Mouse (Mus musculus) embryonic stem cell, embryonic (primary cell): Measurements from ENCODE around the gene Gpr82.

Source experiments
- CTCF ChIA-PET, 4 experiments: fragments of 300-600 bp in 2 of 4; fragments of 350-600 bp in 2 of 4; sonication (Branson Sonifier 250); formaldehyde crosslinking; loops; one replicate each; lab custom pipeline; 2022; ENCODE audit warnings: inconsistent platforms in 2 of 4; lab: Charles Lee
- POLR2A ChIA-PET, 4 experiments: fragments of 300-600 bp in 2 of 4; fragments of 350-600 bp in 2 of 4; sonication (Branson Sonifier 250); formaldehyde crosslinking; loops; one replicate each; lab custom pipeline; 2022; ENCODE audit warnings: antibody characterized with exemption in 4 of 4, inconsistent platforms in 1 of 4; lab: Charles Lee

The Gpr82 gene

DNA sequence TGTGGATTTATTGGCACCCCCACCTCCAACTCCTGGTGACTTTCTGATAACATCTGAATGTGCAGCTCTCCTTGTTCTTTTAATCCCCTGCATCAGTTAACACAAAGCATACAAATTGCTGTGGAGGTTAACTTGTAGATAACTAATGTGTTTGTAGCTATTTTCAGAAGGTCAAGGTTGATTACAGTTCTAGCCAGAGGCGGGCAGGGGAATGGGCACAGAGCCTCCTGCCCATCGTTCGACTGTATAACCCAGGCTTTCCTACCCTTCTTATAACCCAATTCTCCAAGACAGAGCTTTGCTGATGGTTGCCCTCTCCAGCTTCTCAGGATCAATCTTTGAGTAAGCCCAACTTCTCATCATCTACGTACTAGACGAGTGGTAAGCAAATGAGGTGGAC, at the start of gene Gpr82:
Gene Gpr82 (plus strand): TSS at position 301 of the 400 bp plus-strand sequence.
- CTCF ChIA-PET: no interaction called here
- POLR2A ChIA-PET: no interaction called here

DNA sequence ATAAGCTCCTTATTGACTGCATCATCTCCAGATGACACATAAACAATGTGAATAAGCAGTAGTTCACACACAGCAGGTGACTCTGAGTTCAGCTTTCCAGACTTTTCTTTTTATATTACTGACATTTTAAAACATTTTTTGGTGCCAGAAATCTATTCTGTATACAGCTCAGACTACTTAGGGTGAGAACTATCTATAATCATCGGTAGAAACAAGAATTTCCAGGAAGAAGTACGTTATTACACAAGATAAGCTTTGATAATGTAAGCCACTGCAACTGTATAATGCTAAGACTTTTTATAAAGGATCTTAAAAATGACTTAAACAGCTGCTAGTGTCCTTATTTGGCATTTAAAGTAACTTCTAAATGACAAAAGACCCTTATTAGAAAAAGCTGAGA, 49.0 kb upstream of the Gpr82 start:
- CTCF ChIA-PET: no interaction called here
- POLR2A ChIA-PET: interaction anchor here in 1 of 4 experiments (0.5 kb wide), 1 partner anchor 160 kb away, joined by 3 read pairs; no protein-coding TSS in a partner anchor

DNA sequence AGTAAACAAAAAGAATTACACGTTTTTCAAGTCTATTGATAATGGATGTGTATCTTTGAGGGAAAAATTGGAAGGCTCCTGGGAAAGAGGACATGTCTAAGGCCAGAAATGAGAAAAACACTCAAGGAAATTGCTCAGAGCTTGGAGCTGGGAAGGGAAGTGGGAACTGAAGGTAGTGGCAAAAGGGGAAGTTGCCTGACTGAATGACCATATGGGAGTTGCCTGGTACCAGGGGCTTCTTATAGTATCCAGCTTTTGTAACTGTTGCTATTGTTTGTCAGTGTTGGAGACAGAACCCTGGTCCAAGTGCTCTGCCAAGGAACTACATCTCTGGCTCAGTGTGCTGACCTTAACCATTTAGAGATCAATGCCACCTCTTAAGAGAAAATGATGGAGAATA, 44.4 kb upstream of the Gpr82 start:
- ChIA-PET CTCF (no interaction called here), POLR2A (no interaction called here)

DNA sequence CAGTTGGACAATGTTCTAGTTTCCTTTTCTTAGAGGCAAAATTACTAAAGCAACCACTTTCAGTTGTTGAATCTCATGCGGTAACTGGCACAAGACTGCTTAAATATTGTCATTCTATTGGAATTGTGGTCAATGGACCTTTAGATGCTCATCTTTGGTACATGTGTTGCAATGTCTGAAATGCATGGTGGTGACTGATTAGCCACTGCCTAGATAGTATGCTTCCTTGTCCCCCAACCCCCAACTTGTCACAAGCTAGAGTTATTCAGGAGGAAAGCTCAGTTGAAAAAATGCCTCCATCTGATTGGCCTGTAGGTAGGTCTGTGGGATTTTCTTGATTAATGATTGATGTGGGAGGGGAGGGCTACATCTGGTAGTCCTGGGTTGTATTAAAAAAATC, 43.9 kb upstream of the Gpr82 start:
- ChIA-PET POLR2A (no interaction called here), CTCF (no interaction called here)

DNA sequence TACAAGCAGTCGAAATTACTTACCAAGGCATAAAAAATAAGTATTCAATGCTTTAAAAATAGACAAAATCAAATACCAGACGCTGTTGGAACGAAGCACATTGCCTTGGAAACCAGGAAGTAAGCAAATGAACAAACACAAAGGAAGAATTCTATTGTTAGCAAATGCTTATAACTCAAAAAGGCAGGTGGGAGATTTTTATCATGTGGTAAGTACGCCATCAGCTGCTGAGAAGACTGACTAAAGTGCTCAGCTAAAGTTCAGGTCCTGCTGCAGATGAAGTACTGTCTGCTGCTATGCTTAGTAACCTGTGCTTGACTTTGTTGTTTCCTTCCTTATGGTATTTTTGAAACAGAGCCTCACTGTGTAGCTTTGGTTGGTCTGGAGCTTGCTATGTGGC, 42.7 kb upstream of the Gpr82 start:
- ChIA-PET CTCF (no interaction called here), POLR2A (no interaction called here)

DNA sequence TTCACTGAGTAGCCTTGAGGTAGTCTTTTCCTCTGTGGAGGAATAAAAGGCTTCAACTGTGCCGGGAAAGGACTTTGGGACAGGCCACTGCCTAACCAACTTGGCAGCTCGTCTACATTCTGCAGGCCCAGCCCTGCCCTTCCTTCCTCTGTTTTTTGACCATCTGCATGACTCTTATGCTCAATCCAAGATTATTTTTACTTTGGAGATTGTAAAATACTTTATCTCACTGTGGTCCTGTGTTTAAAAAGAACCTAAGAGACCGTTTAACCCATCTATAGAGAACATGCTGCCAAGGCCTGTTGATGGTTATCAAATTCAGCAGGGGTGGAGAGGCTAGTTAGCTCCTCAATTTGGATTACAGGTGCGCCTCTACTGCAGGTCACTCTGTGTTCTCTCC, 39.7 kb upstream of the Gpr82 start:
- ChIA-PET POLR2A (no interaction called here), CTCF (no interaction called here)

DNA sequence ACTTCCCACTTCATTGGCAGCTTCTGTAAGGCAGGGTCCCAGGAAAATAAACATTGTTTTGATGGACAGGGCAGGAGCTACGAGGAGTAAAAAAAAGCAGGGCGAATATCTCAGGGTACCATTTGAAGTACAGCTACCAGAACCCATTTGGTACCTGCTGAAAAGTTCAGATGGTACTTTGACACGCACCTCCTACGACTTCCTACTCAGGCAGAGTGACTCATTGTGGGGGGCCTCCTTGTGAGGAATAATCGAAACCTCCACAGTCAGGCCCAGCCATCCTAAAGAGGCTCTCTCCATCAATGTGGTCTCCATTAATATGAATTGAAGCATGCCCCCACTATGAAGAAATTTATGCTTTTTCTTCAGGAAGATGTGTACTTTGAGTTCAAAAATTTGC, 38.5 kb upstream of the Gpr82 start:
- ChIA-PET CTCF (no interaction called here), POLR2A (no interaction called here)

DNA sequence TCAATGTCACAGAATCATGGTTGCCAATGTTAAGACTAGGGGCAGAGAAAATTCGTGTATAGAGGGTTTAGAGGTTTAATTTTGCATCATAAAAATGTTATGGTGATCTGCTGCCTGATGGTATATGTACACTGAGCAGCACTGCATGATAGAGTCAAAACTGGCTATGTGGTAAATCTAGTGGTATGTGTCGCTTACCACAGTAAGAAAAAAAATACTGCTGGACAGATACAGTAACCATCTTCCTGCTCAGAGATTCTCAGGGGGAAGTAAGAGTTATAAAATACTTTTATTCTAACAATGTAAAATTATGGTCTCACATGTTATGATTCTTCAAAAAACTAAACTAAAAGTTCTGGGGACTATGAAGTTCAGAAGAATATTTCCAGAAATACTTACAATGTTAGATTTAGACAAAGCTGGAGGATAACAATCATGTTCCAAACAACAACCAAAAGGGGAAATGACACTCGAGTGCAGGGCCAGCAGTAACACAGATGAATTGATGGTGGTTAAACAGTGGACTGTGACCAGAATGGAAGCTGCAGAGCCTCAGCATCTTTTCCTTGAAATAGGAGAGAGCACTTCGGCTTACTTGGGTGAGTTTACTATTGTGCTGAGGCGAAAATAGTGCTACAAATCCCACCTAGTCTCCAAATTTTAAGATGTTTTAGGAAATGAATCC, 29.4 kb upstream of the Gpr82 start, which contains the start of gene Gpr34:
Gene Gpr34 (plus strand): TSS at position 491 of the 685 bp plus-strand sequence.
- POLR2A ChIA-PET: no interaction called here
- CTCF ChIA-PET: no interaction called here

DNA sequence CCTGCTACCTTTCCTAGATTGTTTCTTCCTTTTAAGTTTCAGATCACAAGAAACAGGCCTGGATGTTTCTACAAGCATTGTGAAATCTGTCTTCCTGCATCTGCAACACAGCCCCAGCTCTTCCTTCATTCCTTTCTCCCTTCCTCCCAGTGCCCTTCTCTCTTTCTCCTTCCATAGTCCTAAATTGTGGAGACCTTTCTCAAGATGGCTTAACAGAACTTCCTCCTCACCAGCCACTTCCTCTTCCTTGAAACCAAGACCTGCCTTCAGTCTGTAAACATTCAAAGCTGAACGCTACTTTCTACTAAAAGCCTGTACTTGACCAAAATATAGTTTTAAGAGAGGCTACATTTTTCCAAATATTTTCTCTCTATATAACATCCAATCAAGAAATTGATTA, 24.8 kb upstream of the Gpr82 start:
- CTCF ChIA-PET: no interaction called here
- POLR2A ChIA-PET: no interaction called here

DNA sequence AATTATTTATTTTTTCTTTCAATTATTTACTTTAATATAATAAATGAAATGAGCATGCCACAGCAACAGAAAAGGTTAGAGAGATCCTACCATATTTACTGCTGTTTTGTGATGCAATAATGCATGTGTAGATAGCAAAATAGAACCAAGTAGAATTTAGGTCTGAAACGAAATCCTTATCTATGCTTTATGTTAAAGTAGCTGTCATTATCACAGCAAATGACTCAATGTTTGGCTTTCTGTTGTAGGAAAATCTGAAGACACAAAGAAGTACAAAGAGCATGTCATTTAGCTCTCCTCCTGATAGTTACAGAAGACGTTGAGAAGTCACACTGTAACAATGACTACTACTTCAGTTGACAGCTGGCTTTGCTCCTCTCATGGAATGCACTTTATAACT, 22.3 kb upstream of the Gpr82 start:
- CTCF ChIA-PET: no interaction called here

DNA sequence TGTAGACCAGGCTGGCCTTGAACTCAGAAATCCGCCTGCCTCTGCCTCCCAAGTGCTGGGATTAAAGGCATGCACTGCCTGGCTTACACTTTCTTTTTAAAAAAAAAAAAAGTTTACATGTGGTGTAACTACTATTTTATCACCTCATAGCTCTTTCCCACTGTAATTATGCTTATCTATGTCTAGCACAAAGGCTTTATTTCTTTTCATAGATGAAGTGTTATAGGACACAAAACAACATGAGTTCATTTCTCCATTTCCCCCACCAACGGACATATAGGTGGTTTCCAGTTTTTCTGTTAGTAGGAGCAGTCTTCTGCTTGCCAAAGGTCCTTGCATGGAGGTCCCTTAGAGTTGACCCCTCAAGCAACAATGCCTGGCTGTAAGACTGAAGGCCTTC, 9.3 kb upstream of the Gpr82 start:
- POLR2A ChIA-PET: no interaction called here
- CTCF ChIA-PET: no interaction called here

More for the DNA sequence above, 22.3 kb upstream of the Gpr82 start:
- POLR2A ChIA-PET: no interaction called here

DNA sequence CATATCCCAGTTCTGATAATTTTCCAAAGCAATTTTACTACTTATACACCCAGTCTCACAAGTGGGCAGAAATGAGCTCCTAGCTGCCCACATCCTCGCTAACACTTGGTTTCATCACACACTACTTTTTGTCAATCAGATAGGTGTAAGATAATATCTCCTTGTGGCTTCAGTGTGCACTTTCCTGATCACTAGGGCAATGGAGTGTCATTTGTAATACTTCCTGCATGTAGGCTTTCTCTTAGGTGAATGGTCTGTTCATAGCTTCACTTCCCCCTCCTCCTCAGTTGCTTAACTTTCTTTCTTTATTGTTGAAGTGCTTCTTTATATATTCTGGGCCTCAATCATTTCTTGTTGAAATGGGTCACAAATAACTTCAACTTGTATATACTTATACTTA, 8.9 kb upstream of the Gpr82 start:
- POLR2A ChIA-PET: no interaction called here
- CTCF ChIA-PET: no interaction called here

DNA sequence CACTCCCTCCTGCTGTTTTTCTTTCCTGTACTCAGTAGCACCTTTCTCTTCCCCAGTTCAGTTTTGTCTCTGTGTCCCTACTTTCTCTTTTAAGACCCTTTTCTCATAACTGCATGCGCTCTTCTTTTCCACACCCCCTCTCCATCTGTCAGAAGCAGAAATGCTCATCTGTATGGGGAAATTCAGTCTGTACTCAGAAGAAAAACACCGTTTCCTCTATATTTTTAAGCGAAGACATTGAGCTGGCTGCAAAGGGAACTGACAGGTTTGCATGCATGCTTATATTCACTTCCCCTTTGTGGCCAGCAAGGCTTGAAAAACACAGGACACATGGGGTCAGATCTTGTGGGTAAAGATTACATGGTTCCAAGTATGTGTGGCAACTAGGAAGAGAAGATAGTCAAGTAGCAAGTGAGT, 6.2 kb upstream of the Gpr82 start:
- CTCF ChIA-PET: no interaction called here
- POLR2A ChIA-PET: no interaction called here

DNA sequence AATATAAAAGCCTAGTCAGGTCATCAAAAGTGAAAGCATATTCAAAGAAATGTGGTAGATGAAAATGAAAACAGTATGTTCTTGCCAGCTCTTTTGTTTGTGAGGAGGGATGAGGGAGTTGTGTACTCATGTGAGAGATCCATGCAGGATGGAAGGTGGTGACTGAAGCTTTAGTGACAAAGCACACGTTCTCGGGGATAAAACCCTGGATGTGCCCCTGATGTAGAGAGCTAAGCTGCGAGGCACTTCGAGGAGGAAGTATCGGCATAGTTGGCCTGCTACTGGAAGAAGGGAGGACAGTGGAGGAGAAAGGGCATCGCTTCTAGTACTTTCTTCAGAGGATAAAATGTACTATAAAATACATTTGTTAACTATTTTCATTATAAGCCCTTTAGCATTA, 5.3 kb upstream of the Gpr82 start:
- CTCF ChIA-PET: interaction anchor here in 3 of 4 experiments (0.5 to 1.0 kb wide), 5 partner anchors 28 to 1197 kb away, joined by 3 to 6 read pairs (median 3); no protein-coding TSS in a partner anchor
- POLR2A ChIA-PET: interaction anchor here in 1 of 4 experiments (0.6 kb wide), 1 partner anchor 370 kb away, joined by 3 read pairs; no protein-coding TSS in a partner anchor

DNA sequence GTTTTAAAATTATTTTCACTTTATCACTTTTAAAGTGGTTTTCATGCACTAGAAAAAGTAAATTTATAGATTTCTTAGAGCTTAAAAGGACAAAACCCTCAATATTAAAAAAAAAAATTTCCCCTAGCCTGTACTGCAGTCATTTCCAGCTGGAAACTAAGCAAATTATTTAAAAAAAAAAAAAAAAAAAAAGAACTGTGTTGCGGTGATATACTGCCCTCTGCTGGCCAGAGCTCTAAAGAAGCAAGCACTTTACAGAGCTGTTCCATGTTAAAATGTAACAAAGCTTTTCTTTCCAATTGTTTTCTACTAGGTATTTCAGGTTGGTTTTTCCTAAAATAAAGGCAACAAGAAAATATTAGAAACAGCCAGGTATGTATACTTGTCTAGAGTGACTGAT, 4.4 kb upstream of the Gpr82 start:
- ChIA-PET CTCF (interaction anchor here (0.6 to 1.1 kb wide), 21 partner anchors 9 to 1430 kb away, joined by 3 to 12 read pairs (median 3); no protein-coding TSS in a partner anchor), POLR2A (interaction anchor here in 1 of 4 experiments (0.5 to 1.1 kb wide), 5 partner anchors 371 to 1437 kb away, joined by 3 to 5 read pairs (median 3); no protein-coding TSS in a partner anchor)

DNA sequence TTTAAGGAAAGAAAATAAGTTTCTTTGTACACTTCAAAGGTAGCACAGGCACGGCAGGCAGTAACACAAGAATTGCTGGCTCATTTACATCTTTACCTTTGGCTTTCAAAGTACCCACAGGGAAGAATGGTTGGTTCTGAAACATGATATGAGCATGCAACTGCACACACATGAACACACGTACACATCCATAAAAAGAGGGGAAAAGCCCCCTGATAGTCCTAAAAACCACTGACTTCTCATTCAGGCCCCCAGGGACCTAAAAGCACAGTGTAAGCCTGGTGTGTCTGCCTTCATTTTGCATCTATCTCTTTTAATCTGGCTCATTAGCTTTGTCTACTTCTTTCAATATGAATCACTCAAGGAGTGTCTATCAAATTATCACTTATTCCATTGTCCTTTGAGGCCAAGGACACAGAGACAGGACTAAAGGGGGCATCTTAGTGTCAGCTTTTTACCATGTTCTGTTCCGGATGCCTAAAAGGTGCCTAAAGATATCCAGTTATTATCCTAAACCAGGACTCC, 2.5 kb upstream of the Gpr82 start:
- ChIA-PET CTCF (no interaction called here), POLR2A (no interaction called here)

DNA sequence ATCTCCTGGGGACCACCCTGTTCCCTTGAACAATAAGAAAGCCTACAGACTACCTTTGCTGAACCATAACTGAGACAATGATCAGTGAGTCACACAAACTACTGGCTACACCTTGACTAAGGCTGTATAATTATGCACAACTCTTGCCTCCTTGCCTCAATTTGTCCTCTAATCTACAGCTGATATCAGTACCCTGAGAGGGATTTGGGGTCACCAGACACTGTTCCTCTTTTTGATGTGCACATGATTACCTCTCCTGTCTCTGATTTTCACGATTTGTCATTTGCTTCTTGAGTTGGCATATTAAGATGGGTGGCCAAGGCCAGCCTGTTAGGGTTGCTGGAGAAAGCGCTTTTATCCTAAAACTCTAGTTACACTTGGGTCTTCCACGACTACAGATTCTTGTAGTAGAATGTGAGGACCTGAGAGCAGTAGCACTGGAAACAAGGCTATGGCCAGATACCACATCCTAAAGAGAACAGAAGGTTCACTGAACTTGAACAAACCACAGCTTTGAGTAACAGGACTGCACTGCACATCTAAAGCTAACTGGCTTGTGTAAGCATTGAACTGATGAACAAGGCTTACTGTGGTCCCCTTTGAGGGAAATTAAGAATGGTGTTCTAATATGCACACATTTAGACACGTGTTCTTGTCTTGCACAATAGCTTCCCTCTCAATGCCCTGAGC, 1.8 kb upstream of the Gpr82 start:
- ChIA-PET CTCF (interaction anchor here in 1 of 4 experiments (0.6 kb wide), 1 partner anchor 452 kb away, joined by 3 read pairs; no protein-coding TSS in a partner anchor), POLR2A (no interaction called here)

DNA sequence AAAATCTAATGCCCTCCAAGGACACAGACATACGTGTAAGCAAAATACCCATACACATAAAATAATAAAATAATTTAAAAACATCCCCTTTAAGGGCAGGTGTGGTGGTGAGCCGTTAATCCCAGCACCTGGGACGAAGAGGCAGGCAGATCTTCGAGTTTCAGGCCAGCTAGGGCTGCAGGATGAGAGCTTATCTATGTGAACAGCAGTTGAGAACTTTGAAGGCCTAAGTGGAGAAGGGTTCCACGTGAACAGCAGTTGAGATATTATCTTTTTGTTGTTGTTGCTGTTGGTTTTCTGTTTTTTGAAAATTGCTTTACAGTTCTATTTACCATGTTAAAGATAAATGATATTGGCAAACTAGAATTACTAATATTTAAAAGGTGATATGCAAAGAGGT, 7.7 kb downstream of the Gpr82 start:
- ChIA-PET CTCF (interaction anchor here in 1 of 4 experiments (0.7 kb wide), 1 partner anchor 936 kb away, joined by 3 read pairs; no protein-coding TSS in a partner anchor), POLR2A (no interaction called here)

DNA sequence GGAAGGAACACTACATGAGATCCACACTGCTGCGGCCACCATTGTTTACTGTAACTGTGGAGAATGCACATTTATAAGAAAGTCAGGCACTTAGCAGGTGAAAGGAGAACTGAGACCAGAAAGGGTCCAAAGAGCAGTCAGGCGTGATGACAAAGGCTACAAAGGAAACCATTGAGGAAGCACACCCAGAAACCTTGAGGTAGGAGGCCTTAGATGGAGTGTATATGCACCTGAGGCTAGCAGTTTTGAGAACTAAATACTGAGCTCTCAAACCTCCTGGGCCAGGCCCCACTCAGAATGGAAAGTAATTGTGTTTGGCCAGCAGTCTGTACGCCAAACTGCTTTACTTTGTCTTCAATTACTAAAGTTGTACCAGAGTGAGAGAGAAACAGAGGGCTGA, 9.2 kb downstream of the Gpr82 start:
- CTCF ChIA-PET: no interaction called here

DNA sequence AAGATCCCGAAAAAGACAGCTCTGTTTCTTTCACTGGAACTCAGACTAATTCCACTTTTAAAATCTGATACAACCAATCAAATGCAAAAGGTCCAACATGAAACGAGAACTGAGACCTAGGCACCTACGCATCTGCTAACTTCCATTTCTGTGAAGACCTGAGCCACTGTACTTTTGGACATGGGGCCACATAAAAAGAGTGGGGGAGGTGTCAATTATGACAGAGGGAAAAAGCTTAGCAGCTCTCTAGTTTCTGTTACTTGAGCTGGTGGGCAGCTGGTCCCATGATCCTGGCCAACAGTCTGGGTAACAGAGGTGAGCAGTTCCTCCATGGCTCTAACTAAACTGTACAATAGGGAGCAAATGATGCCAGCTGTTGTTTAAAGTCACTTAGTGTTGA, 11.8 kb downstream of the Gpr82 start:
- POLR2A ChIA-PET: interaction anchor here in 1 of 4 experiments (1.0 kb wide), 1 partner anchor 328 kb away, joined by 13 read pairs; no protein-coding TSS in a partner anchor
- CTCF ChIA-PET: no interaction called here

More for the DNA sequence above, 9.2 kb downstream of the Gpr82 start:
- POLR2A ChIA-PET: interaction anchor here in 1 of 4 experiments (1.1 kb wide), 1 partner anchor 12 kb away, joined by 3 read pairs; no protein-coding TSS in a partner anchor
